ENCODE assay signal across 8 mouse cellular contexts in the genomic region with DNA sequence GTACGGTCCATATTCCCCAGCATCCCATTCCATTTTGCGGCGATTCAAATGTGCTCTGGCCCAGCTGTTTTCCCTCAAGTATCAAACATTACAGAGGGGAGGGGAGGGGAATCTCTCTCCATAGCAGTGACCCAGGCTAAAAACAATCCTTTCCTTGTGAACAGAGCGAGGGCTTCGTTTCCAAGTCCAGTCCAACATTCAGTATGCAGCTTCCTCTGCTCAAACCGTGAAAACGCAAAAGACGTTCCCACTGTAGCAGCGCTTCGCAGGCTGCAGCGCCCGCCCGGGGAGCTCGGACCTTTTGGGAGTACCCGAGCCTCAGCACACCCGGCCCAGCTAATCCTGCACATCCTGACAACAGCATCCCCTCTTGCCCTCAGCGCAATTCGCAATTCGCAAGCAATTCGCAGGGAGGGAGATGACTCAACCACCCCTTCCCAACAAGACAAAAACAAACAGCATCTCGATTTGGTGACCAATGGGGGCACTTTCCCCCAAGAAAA.
A peak's percentile ranks its signal among the peaks of the same experiment; 100 is the strongest.
DNase-seq lines count a peak whose midpoint lies in the region; ATAC-seq and TF ChIP-seq lines count a peak whose summit lies in the region.

No protein-coding gene starts in this region.

- no peak overlapping the region for H3K4me3 ChIP-seq in lung, embryonic 15.5 days
- H3K4me3 ChIP-seq in forebrain, embryonic 12.5 days (replicated peaks) = 0 out of 2 replicates have a peak overlapping the region, but pooled peaks have one; percentile 5
- peak overlapping the region; percentile 27 for H3K4me3 ChIP-seq in hindbrain, postnatal 0 days (ENCODE audit: low read length)
- H3K4me3 ChIP-seq in neural tube, embryonic 14.5 days (ENCODE audit: low read depth, low read length) = peak overlapping the region; percentile 25; the same call in 1 of the 2 replicates

- H3K27ac ChIP-seq in lung, embryonic 15.5 days = peak overlapping the region; percentile 83
- no peak overlapping the region for H3K27ac ChIP-seq in forebrain, embryonic 12.5 days
- peak overlapping the region; percentile 82 for H3K27ac ChIP-seq in hindbrain, postnatal 0 days
- peak overlapping the region; percentile 71 for H3K27ac ChIP-seq in neural tube, embryonic 14.5 days (ENCODE audit: low read depth, low read length)

- H3K4me1 ChIP-seq in lung, embryonic 15.5 days = peaks cover 61% of the 10 kb centered on the region
- H3K4me1 ChIP-seq in forebrain, embryonic 12.5 days = peaks cover 50% of the 10 kb centered on the region
- 0 out of 2 replicates have a peak, but pooled peaks cover 14% of the 10 kb centered on the region for H3K4me1 ChIP-seq in hindbrain, postnatal 0 days (ENCODE audit: insufficient read depth, low read length)
- H3K4me1 ChIP-seq in neural tube, embryonic 14.5 days (ENCODE audit: control insufficient read depth, insufficient read depth, low read length) = peaks cover 23% of the 10 kb centered on the region; the same call in 1 of the 2 replicates

- DNase-seq in lung, postnatal 25 days (ENCODE audit: low spot score) = no peak
- peak; percentile 53 for DNase-seq in hindbrain, postnatal 0 days (ENCODE audit: low spot score)
- no peak for DNase-seq in urinary bladder, postnatal 14 days (ENCODE audit: low spot score)
- no peak for DNase-seq in thymus, postnatal 4 days
- DNase-seq in left cerebral cortex, adult 9 months (ENCODE audit: low spot score in 2 of 2) = no peak

- no peak for TF ChIP-seq CTCF in hindbrain, postnatal 0 days (IDR thresholded peaks at IDR 0.05; ENCODE audit: low read depth)

- ATAC-seq in lung, embryonic 15.5 days (ENCODE audit: borderline replicate concordance, extremely low read depth, low FRiP score, low TSS enrichment) = peak; percentile 80
- ATAC-seq in forebrain, embryonic 12.5 days (ENCODE audit: low FRiP score) = peak; percentile 15; the same call in 1 of the 2 replicates
- ATAC-seq in hindbrain, postnatal 0 days = peak; percentile 45
- ATAC-seq in neural tube, embryonic 14.5 days (ENCODE audit: low read depth) = peak; percentile 22; the same call in 1 of the 2 replicates

- no peak overlapping the region for H3K9ac ChIP-seq in lung, embryonic 15.5 days
- H3K9ac ChIP-seq in forebrain, embryonic 12.5 days = no peak overlapping the region
- H3K9ac ChIP-seq in hindbrain, postnatal 0 days (replicated peaks; ENCODE audit: low read length) = peak overlapping the region; percentile 40
- peak overlapping the region; percentile 37; the same call in 1 of the 2 replicates for H3K9ac ChIP-seq in neural tube, embryonic 14.5 days (replicated peaks; ENCODE audit: low read depth, low read length)

- WGBS in lung, embryonic 15.5 days = 25% methylated on average over 21 of the region's 21 CpGs
- 10% methylated on average over 21 of the region's 21 CpGs for WGBS in forebrain, embryonic 12.5 days
- 16% methylated on average over 21 of the region's 21 CpGs for WGBS in hindbrain, postnatal 0 days
- WGBS in neural tube, embryonic 14.5 days = 6% methylated on average over 21 of the region's 21 CpGs

- H3K27me3 ChIP-seq in lung, embryonic 15.5 days = no peaks in the 10 kb centered on the region
- peaks cover 4% of the 10 kb centered on the region; the same call in 1 of the 2 replicates for H3K27me3 ChIP-seq in forebrain, embryonic 12.5 days
- H3K27me3 ChIP-seq in hindbrain, postnatal 0 days (ENCODE audit: insufficient read depth, low read length) = no peaks in the 10 kb centered on the region
- H3K27me3 ChIP-seq in neural tube, embryonic 14.5 days (ENCODE audit: control insufficient read depth, insufficient read depth, low read length) = no peaks in the 10 kb centered on the region

- no peaks in the 10 kb centered on the region for H3K36me3 ChIP-seq in lung, embryonic 15.5 days
- H3K36me3 ChIP-seq in forebrain, embryonic 12.5 days (replicated peaks) = no peaks in the 10 kb centered on the region
- H3K36me3 ChIP-seq in hindbrain, postnatal 0 days (ENCODE audit: insufficient read depth, low read length) = no peaks in the 10 kb centered on the region
- no peaks in the 10 kb centered on the region for H3K36me3 ChIP-seq in neural tube, embryonic 14.5 days (ENCODE audit: control insufficient read depth, insufficient read depth, low read length)

- peak overlapping the region; percentile 39 for H3K4me2 ChIP-seq in lung, embryonic 15.5 days
- peak overlapping the region; percentile 40 for H3K4me2 ChIP-seq in forebrain, embryonic 12.5 days
- peak overlapping the region; percentile 55 for H3K4me2 ChIP-seq in hindbrain, postnatal 0 days (ENCODE audit: low read depth, low read length)
- H3K4me2 ChIP-seq in neural tube, embryonic 14.5 days (ENCODE audit: low read depth, low read length) = peak overlapping the region; percentile 54

- H3K9me3 ChIP-seq in lung, embryonic 15.5 days = no peaks in the 10 kb centered on the region
- H3K9me3 ChIP-seq in forebrain, embryonic 12.5 days = no peaks in the 10 kb centered on the region
- H3K9me3 ChIP-seq in hindbrain, postnatal 0 days (ENCODE audit: low read length) = no peaks in the 10 kb centered on the region
- H3K9me3 ChIP-seq in neural tube, embryonic 14.5 days (ENCODE audit: control insufficient read depth, low read length) = no peaks in the 10 kb centered on the region

Comparison
In these comparisons a context has a peak if more than half of its experiments do, and no peak if none do; other contexts are left out.
1. ATAC-seq: peak in every context shown above with its lines; median percentile 80 in lung, embryonic 15.5 days; 45 in hindbrain, postnatal 0 days; 22 in neural tube, embryonic 14.5 days; 15 in forebrain, embryonic 12.5 days.
2. H3K9ac ChIP-seq: peak in hindbrain, postnatal 0 days (single experiment) and neural tube, embryonic 14.5 days (single experiment); none in lung, embryonic 15.5 days (single experiment) and forebrain, embryonic 12.5 days (single experiment).
3. Peak in every context shown above with its lines, with median percentiles within 50 percentile points of each other: H3K4me2 ChIP-seq.